Mouse (Mus musculus) E14TG2a.4 (cell line): ENCODE results near the gene Bcl11a.

Experiments
- CTCF ChIP-seq: conservative IDR thresholded peaks from 2 replicates; pipeline ENCODE4 v1.5.1; 2014; ENCODE audit warnings: low read length
- NANOG ChIP-seq: IDR thresholded peaks from 2 replicates; pipeline ENCODE4 v1.6.1; 2014; ENCODE audit warnings: borderline replicate concordance, low read length, mixed read lengths

GRCm38 (mm10) chr11:24062495-24063096, 15.3 kb upstream of the Bcl11a start:
- TF ChIP-seq CTCF, result no peak
- no peak for TF ChIP-seq NANOG
